Mouse (Mus musculus) limb, embryonic 12.5 days (tissue): ENCODE results near the gene Git2. TPM values are rescaled to one million over a fixed set of nuclear protein-coding genes. Genes with fewer than 3 reads are reported as not detected.

ENCODE experiments used
- ATAC-seq: fragments of 200-750 bp; cut with Nextera tagmentation; 2 replicates; pipeline ENCODE4 v1.8.0; 2017; ENCODE audit warnings: low read depth, moderate TSS enrichment; ENCODE audit not compliant: insufficient number of reproducible peaks, insufficient read depth, low FRiP score, low TSS enrichment
- H3K27ac ChIP-seq: fragments of 300-500 bp; sonication (generic); 2 replicates; pipeline ENCODE4 v1.5.1; 2016; ENCODE audit warnings: mild to moderate bottlenecking, moderate library complexity
- H3K27me3 ChIP-seq: fragments of 300-500 bp; sonication (generic); 2 replicates; pipeline ENCODE4 v1.6.1; 2016; ENCODE audit warnings: mild to moderate bottlenecking, moderate library complexity
- H3K36me3 ChIP-seq: fragments of 300-500 bp; sonication (generic); 2 replicates; pipeline ENCODE4 v1.6.1; 2016; ENCODE audit warnings: mild to moderate bottlenecking, moderate library complexity
- H3K4me1 ChIP-seq: fragments of 300-500 bp; sonication (generic); replicated peaks from 2 replicates; pipeline ENCODE4 v1.6.1; 2016
- H3K4me2 ChIP-seq: fragments of 300-500 bp; sonication (generic); 2 replicates; pipeline ENCODE4 v1.6.1; 2016; ENCODE audit warnings: mild to moderate bottlenecking, moderate library complexity
- H3K4me3 ChIP-seq: fragments of 300-500 bp; sonication (generic); replicated peaks from 2 replicates; pipeline ENCODE4 v1.5.1; 2016; ENCODE audit warnings: mild to moderate bottlenecking
- H3K9ac ChIP-seq: fragments of 300-500 bp; sonication (generic); replicated peaks from 2 replicates; pipeline ENCODE4 v1.6.1; 2016; ENCODE audit warnings: mild to moderate bottlenecking, moderate library complexity
- H3K9me3 ChIP-seq: fragments of 300-500 bp; sonication (generic); 2 replicates; pipeline ENCODE4 v1.6.1; 2016; ENCODE audit warnings: mild to moderate bottlenecking, moderate library complexity
- WGBS: fragments of 180-500 bp; shearing (Covaris S2); methylation state at CpG from one replicate; pipeline ENCODE4 v1.1.7; 2016; 5-methylcytosine and 5-hydroxymethylcytosine counted together
- microRNA-seq: library from miRNA; unstranded; fragments of <30 nt; microRNA quantifications from one replicate; pipeline ENCODE4, GENCODE M21; 2017
- polyA plus RNA-seq: library from polyadenylated mRNA; unstranded; fragments of >200 nt; fragmentation: Nextera tagmentation; extraction: Ambion mirVana; gene quantifications from 2 replicates; pipeline ENCODE4 v1.2.1, GENCODE M21; 2016

Git2 gene
- polyA plus RNA-seq, 1 experiment from 2014 or later = 48.8 TPM

DNA sequence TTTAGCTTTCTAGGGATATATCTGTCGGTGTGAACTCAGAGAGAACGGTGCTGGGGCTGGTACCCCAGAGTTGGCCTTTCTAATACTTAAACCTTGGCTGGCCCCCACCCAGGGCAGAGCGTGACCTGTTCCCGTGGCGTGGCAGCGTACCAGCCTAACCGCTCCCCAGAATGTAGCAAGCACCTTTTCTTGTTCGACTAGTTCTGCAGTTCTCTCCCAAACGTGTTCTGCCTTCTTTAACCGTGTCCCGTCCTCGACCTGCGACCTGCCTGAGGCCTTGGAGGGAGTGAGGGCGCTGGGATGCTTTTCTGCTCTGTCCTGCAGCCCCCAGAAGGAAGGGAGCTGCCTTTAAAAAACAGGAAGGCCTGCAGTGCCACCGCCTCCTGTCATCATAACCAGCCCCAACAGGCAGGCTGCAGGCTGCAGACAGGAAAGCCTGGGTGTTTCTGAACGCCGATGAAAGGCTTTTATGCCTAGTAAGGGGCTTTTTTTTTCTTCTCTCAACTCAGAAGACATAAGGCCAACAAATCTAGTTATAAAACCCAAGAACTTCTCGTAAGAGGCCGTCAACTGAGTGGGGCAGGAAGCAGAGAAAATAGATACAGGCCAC is 94.5 kb downstream of the Git2 start:
- Histone ChIP-seq H3K9me3 (no peaks in the 10 kb centered on the region), H3K27ac (peak overlapping the region; percentile 24; the same call in 1 of the 2 replicates), H3K4me1 (peaks cover 29% of the 10 kb centered on the region), H3K9ac (no peak overlapping the region), H3K27me3 (no peaks in the 10 kb centered on the region), H3K4me2 (no peak overlapping the region), H3K4me3 (no peak overlapping the region), H3K36me3 (peaks cover 17% of the 10 kb centered on the region)
- ATAC-seq = no peak
- WGBS = 56% methylated on average over 19 of the region's 19 CpGs

DNA sequence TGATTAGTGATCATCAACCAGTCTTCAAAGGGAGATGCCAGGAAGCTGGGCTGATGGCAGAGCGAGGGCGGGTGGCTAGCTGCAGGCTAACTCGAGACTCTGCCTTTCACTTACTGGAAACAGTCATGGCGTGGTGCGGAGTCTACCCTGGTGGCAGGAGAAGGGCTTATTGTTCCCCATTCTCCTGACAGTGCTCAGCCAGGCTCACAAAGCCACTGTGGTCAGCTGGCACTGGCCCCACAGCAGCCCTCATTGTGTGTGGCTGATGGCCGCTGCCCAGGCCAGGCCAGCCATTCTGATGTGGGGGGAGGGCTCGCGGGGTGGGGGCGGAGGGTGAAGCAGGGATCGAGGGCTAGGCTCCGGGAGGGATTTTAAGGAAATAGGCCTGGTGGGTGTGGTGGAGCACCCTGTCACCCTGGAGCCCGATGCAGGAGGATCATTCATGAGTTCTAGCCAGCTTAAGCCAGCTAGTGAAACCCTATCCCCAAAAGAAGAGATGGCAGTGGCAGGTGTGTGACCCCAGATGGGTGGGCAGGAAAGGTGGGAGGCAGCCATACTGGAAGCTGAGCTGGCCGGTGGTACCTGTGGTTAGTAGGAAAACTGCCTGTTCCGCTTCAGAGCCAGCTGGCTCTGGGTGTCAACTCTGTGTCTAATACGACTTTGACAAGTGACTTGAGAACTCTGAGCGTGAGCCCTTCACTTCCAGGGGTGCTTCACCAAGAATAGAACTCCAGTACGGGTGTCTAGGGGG is 95.3 kb downstream of the Git2 start:
- Histone ChIP-seq H3K4me1 (peaks cover 29% of the 10 kb centered on the region), H3K36me3 (peaks cover 24% of the 10 kb centered on the region), H3K27me3 (no peaks in the 10 kb centered on the region), H3K27ac (peak overlapping the region; percentile 45; the same call in 1 of the 2 replicates), H3K9me3 (no peaks in the 10 kb centered on the region), H3K4me2 (no peak overlapping the region), H3K9ac (no peak overlapping the region), H3K4me3 (no peak overlapping the region)
- WGBS = 72% methylated on average over 17 of the region's 17 CpGs
- no peak for ATAC-seq

Small RNA genes within 50 kb of the gene (microRNA-seq; reads per million reads assigned to microRNA genes)
- gene Mir7028 = not detected

Other genes starting within 250 kb of the Git2 start
- 1.7 and 2.1 TPM in 2 replicates for gene Fam222a, start 207.5 kb downstream of the Git2 start, polyA plus RNA-seq
- gene Trpv4, start 117.1 kb downstream of the Git2 start, polyA plus RNA-seq = 2.5 and 3.4 TPM in 2 replicates
- gene Gltp, start 84.5 kb downstream of the Git2 start, polyA plus RNA-seq = 69.5 and 75.3 TPM in 2 replicates
- 21.0 and 22.1 TPM in 2 replicates for gene Tchp, start 67.8 kb downstream of the Git2 start, polyA plus RNA-seq
- gene Ankrd13a, start 840 bp downstream of the Git2 start, polyA plus RNA-seq = 52.9 and 58.5 TPM in 2 replicates
- 95.7 and 99.3 TPM in 2 replicates for gene 1500011B03Rik, start 48.0 kb upstream of the Git2 start, polyA plus RNA-seq
- not detected in 2 replicates for gene 4930519G04Rik, start 78.1 kb upstream of the Git2 start, polyA plus RNA-seq
- 0.23 and 0.31 TPM in 2 replicates for gene Gm9936, start 83.2 kb upstream of the Git2 start, polyA plus RNA-seq
- 0.74 and 1.2 TPM in 2 replicates for gene Oasl2, start 121.4 kb upstream of the Git2 start, polyA plus RNA-seq
- 0.67 and 0.73 TPM in 2 replicates for gene Oasl1, start 147.7 kb upstream of the Git2 start, polyA plus RNA-seq
- gene 2210016L21Rik, start 166.6 kb upstream of the Git2 start, polyA plus RNA-seq = 65.0 and 67.4 TPM in 2 replicates
- not detected in 2 replicates for gene Hnf1a, start 195.6 kb upstream of the Git2 start, polyA plus RNA-seq
- 17.3 and 36.9 TPM in 2 replicates for gene Sppl3, start 235.6 kb upstream of the Git2 start, polyA plus RNA-seq